Mouse (Mus musculus): Measurements from ENCODE around the gene Scn9a. TPM values are rescaled to one million over a fixed set of nuclear protein-coding genes. Genes with fewer than 3 reads are reported as not detected.

Scn9a gene
- total and polyA plus RNA-seq, 3 experiments, result not detected

DNA sequence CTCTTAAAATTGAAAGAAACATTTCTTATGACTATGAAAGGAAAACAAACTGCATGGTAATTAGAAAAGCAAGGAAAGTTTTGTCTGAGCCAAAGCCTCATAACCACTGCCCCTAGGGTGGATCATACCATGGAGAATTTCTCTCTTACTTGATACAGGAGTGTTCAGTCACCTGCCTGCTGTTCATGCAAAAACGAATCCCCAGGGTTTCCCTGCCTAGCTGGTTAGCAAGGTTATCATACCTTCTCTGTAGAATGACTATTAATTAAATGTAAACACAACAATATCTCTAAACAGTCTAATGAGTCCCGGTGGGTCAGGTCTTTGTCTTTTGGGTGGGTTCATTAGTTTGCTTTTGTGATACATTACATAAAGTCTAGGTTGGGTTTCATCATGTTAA, 123.3 kb downstream of the Scn9a start:
- H3K27ac ChIP-seq (ENCODE audit: control insufficient read depth, low read depth, low read length), result no peak overlapping the region
- H3K79me2 ChIP-seq (ENCODE audit: control insufficient read depth, insufficient read depth, low read length, poor library complexity), result no peaks in the 10 kb centered on the region
- no peak overlapping the region for H3K9ac ChIP-seq (ENCODE audit: control insufficient read depth, low read depth, low read length, poor library complexity, severe bottlenecking)
- TF ChIP-seq CHD1 (IDR thresholded peaks at IDR 0.05; ENCODE audit: low read depth, low read length), result no peak
- TF ChIP-seq ZMIZ1 (IDR thresholded peaks at IDR 0.05; ENCODE audit: low read depth, low read length), result no peak
- no peak for TF ChIP-seq ZNF384 (IDR thresholded peaks at IDR 0.05; ENCODE audit: low read depth, low read length)
- no peak for TF ChIP-seq MYB (IDR thresholded peaks at IDR 0.05; ENCODE audit: low read depth, low read length)
- no peak for TF ChIP-seq E2F4 (IDR thresholded peaks at IDR 0.05; ENCODE audit: borderline replicate concordance, low read depth, low read length)
- no peak for TF ChIP-seq RAD21 (IDR thresholded peaks at IDR 0.05; ENCODE audit: low read depth, low read length)
- no peak for TF ChIP-seq RCOR1 (IDR thresholded peaks at IDR 0.05; ENCODE audit: low read depth, low read length)
- no peak for TF ChIP-seq MEF2A (IDR thresholded peaks at IDR 0.05; ENCODE audit: extremely low read depth, insufficient replicate concordance, low read depth, low read length, poor library complexity, severe bottlenecking)
- no peak for TF ChIP-seq KAT2A (conservative IDR thresholded peaks at IDR 0.05; ENCODE audit: low read depth, low read length)
- TF ChIP-seq NELFE (IDR thresholded peaks at IDR 0.05; ENCODE audit: low read depth, low read length), result no peak
- no peak for TF ChIP-seq TCF12 (IDR thresholded peaks at IDR 0.05; ENCODE audit: low read depth, low read length)
- no peak for TF ChIP-seq TBP (IDR thresholded peaks at IDR 0.05; ENCODE audit: low read depth, low read length)
- TF ChIP-seq POLR2A (IDR thresholded peaks at IDR 0.05; ENCODE audit: control insufficient read depth in 1 of 2, insufficient read depth in 1 of 2, low read depth in 1 of 2, low read length in 2 of 2, poor library complexity in 1 of 2), result no peak
- no peak for TF ChIP-seq USF1 (IDR thresholded peaks at IDR 0.05; ENCODE audit: low read depth, low read length)
- no peak for TF ChIP-seq HCFC1 (IDR thresholded peaks at IDR 0.05; ENCODE audit: low read depth, low read length)
- no peak for TF ChIP-seq POLR2AphosphoS2 (IDR thresholded peaks at IDR 0.05; ENCODE audit: low read length)
- TF ChIP-seq CTCF (IDR thresholded peaks at IDR 0.05 in 2 of 3, conservative IDR thresholded peaks at IDR 0.05 in 1 of 3; ENCODE audit: control insufficient read depth in 1 of 3, insufficient read depth in 1 of 3, low read depth in 2 of 3, low read length in 3 of 3, poor library complexity in 1 of 3, severe bottlenecking in 1 of 3), result no peak
- DNase-seq (ENCODE audit: low read depth, low spot score), result no peak
- H3K36me3 ChIP-seq (ENCODE audit: control insufficient read depth in 1 of 2, insufficient read depth in 2 of 2, low read length in 2 of 2), result no peaks in the 10 kb centered on the region
- no peaks in the 10 kb centered on the region for H3K27me3 ChIP-seq (ENCODE audit: control insufficient read depth in 1 of 2, insufficient read depth in 2 of 2, low read length in 2 of 2)
- no peaks in the 10 kb centered on the region for H3K4me1 ChIP-seq (ENCODE audit: control insufficient read depth in 1 of 2, insufficient read depth in 2 of 2, low read length in 2 of 2)
- no peaks in the 10 kb centered on the region for H3K9me3 ChIP-seq (replicated peaks; ENCODE audit: insufficient read depth, low read length)
- no peak overlapping the region for H3K4me3 ChIP-seq (ENCODE audit: control insufficient read depth in 1 of 2, insufficient read depth in 1 of 2, low read depth in 2 of 2, low read length in 2 of 2)

DNA sequence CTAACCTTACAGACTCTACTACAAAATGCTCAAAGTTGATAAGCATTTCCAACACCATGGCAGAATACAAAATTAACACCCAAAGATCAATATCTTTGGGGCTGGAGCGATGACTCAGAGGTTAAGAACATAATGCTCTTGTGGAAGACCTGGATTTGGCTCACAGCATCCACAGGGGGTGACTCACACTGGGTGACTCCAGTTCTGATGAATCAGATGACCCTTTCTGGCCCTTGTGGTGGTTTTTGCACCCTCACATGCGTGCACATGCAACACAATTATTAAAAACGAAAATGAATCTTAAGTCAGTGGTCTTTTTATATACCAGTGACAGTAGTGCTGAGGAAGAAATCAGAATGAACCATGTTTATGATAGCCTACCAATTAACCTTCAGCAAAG, 126.7 kb downstream of the Scn9a start:
- Histone ChIP-seq H3K4me3 (ENCODE audit: control insufficient read depth in 1 of 2, insufficient read depth in 1 of 2, low read depth in 2 of 2, low read length in 2 of 2) (no peak overlapping the region), H3K27ac (ENCODE audit: control insufficient read depth, low read depth, low read length) (no peak overlapping the region), H3K9ac (ENCODE audit: control insufficient read depth, low read depth, low read length, poor library complexity, severe bottlenecking) (no peak overlapping the region), H3K36me3 (ENCODE audit: control insufficient read depth in 1 of 2, insufficient read depth in 2 of 2, low read length in 2 of 2) (no peaks in the 10 kb centered on the region), H3K27me3 (ENCODE audit: control insufficient read depth in 1 of 2, insufficient read depth in 2 of 2, low read length in 2 of 2) (no peaks in the 10 kb centered on the region), H3K79me2 (ENCODE audit: control insufficient read depth, insufficient read depth, low read length, poor library complexity) (no peaks in the 10 kb centered on the region), H3K9me3 (replicated peaks; ENCODE audit: insufficient read depth, low read length) (no peaks in the 10 kb centered on the region), H3K4me1 (ENCODE audit: control insufficient read depth in 1 of 2, insufficient read depth in 2 of 2, low read length in 2 of 2) (no peaks in the 10 kb centered on the region)
- no peak for TF ChIP-seq CTCF (IDR thresholded peaks at IDR 0.05 in 2 of 3, conservative IDR thresholded peaks at IDR 0.05 in 1 of 3; ENCODE audit: control insufficient read depth in 1 of 3, insufficient read depth in 1 of 3, low read depth in 2 of 3, low read length in 3 of 3, poor library complexity in 1 of 3, severe bottlenecking in 1 of 3)
- no peak for TF ChIP-seq ELF1 (IDR thresholded peaks at IDR 0.05; ENCODE audit: low read depth, low read length)
- no peak for TF ChIP-seq MEF2A (IDR thresholded peaks at IDR 0.05; ENCODE audit: extremely low read depth, insufficient replicate concordance, low read depth, low read length, poor library complexity, severe bottlenecking)
- no peak for DNase-seq (ENCODE audit: low read depth, low spot score)
